ENCODE assay signal across 16 mouse cellular contexts in genomic region chr6:144964205-144964604, GRCm38 (mm10).
DNase-seq lines count a peak whose midpoint lies in the region; ATAC-seq and TF ChIP-seq lines count a peak whose summit lies in the region.
"Had no signal": no experiment of that assay in that cellular context is flagged by ENCODE, and none has a peak within 500 bp of the region (broad histone marks: within the 10 kb centered on the region; RNA-seq: fewer than 3 reads in every experiment).

No protein-coding gene starts in this region.

- H3K27me3 ChIP-seq in heart, adult 2 months (ENCODE audit: control insufficient read depth, insufficient read depth, low read length), result no peaks in the 10 kb centered on the region
- no peaks in the 10 kb centered on the region for H3K27me3 ChIP-seq in heart, embryonic 10.5 days (ENCODE audit: insufficient read depth, poor library complexity, severe bottlenecking)
- H3K27me3 ChIP-seq in liver, postnatal 0 days (ENCODE audit: insufficient read depth, low read length), result no peaks in the 10 kb centered on the region
- H3K27me3 ChIP-seq in MEL (ENCODE audit: control insufficient read depth in 1 of 2, insufficient read depth in 2 of 2, low read length in 2 of 2), result no peaks in the 10 kb centered on the region
- H3K27me3 ChIP-seq: embryonic facial prominence, embryonic 13.5 days; limb, embryonic 13.5 days; neural tube, embryonic 13.5 days had no signal

- 74% methylated on average over 4 of the region's 4 CpGs for WGBS in heart, adult 2 months
- WGBS in heart, embryonic 10.5 days, result 86% methylated on average over 4 of the region's 4 CpGs
- WGBS in liver, postnatal 0 days (ENCODE audit: insufficient replicate concordance), result 83% methylated on average over 4 of the region's 4 CpGs

- TF ChIP-seq EP300 in heart, adult 2 months (IDR thresholded peaks at IDR 0.05; ENCODE audit: insufficient read depth, low read depth, low read length), result no peak
- no peak for TF ChIP-seq EP300 in liver, postnatal 0 days (IDR thresholded peaks at IDR 0.05; ENCODE audit: low read depth)
- TF ChIP-seq EP300 in MEL (IDR thresholded peaks at IDR 0.05; ENCODE audit: low read depth in 1 of 2, low read length in 2 of 2), result no peak

- H3K4me1 ChIP-seq in heart, adult 2 months (ENCODE audit: control insufficient read depth, insufficient read depth, low read length), result no peaks in the 10 kb centered on the region
- H3K4me1 ChIP-seq in heart, embryonic 10.5 days, result no peaks in the 10 kb centered on the region
- H3K4me1 ChIP-seq in liver, postnatal 0 days (ENCODE audit: insufficient read depth), result 0 out of 2 replicates have a peak, but pooled peaks cover 4% of the 10 kb centered on the region
- H3K4me1 ChIP-seq in MEL (ENCODE audit: control insufficient read depth in 1 of 2, insufficient read depth in 2 of 2, low read length in 2 of 2), result no peaks in the 10 kb centered on the region
- H3K4me1 ChIP-seq: embryonic facial prominence, embryonic 13.5 days; limb, embryonic 13.5 days; neural tube, embryonic 13.5 days had no signal

- no peak overlapping the region for H3K9ac ChIP-seq in heart, adult 2 months (ENCODE audit: low read depth, low read length)
- no peak overlapping the region for H3K9ac ChIP-seq in liver, postnatal 0 days (replicated peaks)
- H3K9ac ChIP-seq in MEL (ENCODE audit: control insufficient read depth, low read depth, low read length, poor library complexity, severe bottlenecking), result no peak overlapping the region
- H3K9ac ChIP-seq: embryonic facial prominence, embryonic 13.5 days; limb, embryonic 13.5 days; midbrain, embryonic 12.5 days; neural tube, embryonic 13.5 days had no signal

- TF ChIP-seq RAD21 in MEL (IDR thresholded peaks at IDR 0.05; ENCODE audit: low read depth, low read length), result peak; percentile 12

- H3K79me2 ChIP-seq in heart, adult 2 months (replicated peaks; ENCODE audit: control insufficient read depth, insufficient read depth, low read length), result no peaks in the 10 kb centered on the region
- H3K79me2 ChIP-seq in MEL (ENCODE audit: control insufficient read depth, insufficient read depth, low read length, poor library complexity), result no peaks in the 10 kb centered on the region

- ATAC-seq in liver, postnatal 0 days, result no peak
- peak; percentile 50; the same call in 1 of the 2 replicates for ATAC-seq in megakaryocyte progenitor cell, adult 5-6 weeks (replicated peaks; ENCODE audit: poor library complexity)
- no peak for ATAC-seq in erythroblast, adult 5-6 weeks (replicated peaks; ENCODE audit: low FRiP score, poor library complexity, severe bottlenecking)

- DNase-seq in heart, adult 2 months, result no peak
- no peak for DNase-seq in heart, embryonic 10.5 days (ENCODE audit: low spot score)
- no peak for DNase-seq in liver, postnatal 0 days
- DNase-seq in liver (no peak), MEL (ENCODE audit: low read depth, low spot score) (no peak)
- DNase-seq: adrenal gland, adult 8-10 months; cerebellum, postnatal 25 days; kidney, postnatal 10 days; layer of hippocampus, postnatal 36 days; lung, adult 2 months had no signal

- H3K9me3 ChIP-seq in heart, embryonic 10.5 days, result no peaks in the 10 kb centered on the region
- no peaks in the 10 kb centered on the region for H3K9me3 ChIP-seq in liver, postnatal 0 days (ENCODE audit: low read length)
- H3K9me3 ChIP-seq in MEL (replicated peaks; ENCODE audit: insufficient read depth, low read length), result no peaks in the 10 kb centered on the region
- H3K9me3 ChIP-seq: embryonic facial prominence, embryonic 13.5 days; limb, embryonic 13.5 days; midbrain, embryonic 12.5 days; neural tube, embryonic 13.5 days had no signal

- no peak overlapping the region for H3K4me3 ChIP-seq in heart, adult 2 months
- no peak overlapping the region for H3K4me3 ChIP-seq in heart, embryonic 10.5 days
- no peak overlapping the region for H3K4me3 ChIP-seq in liver, postnatal 0 days (ENCODE audit: low read depth, low read length)
- no peak overlapping the region for H3K4me3 ChIP-seq in MEL (ENCODE audit: control insufficient read depth in 1 of 2, insufficient read depth in 1 of 2, low read depth in 2 of 2, low read length in 2 of 2)
- H3K4me3 ChIP-seq: embryonic facial prominence, embryonic 13.5 days; limb, embryonic 13.5 days; midbrain, embryonic 12.5 days; neural tube, embryonic 13.5 days had no signal

- H3K4me2 ChIP-seq in liver, postnatal 0 days (ENCODE audit: low read depth, low read length), result no peak overlapping the region
- H3K4me2 ChIP-seq: embryonic facial prominence, embryonic 13.5 days; limb, embryonic 13.5 days; midbrain, embryonic 12.5 days; neural tube, embryonic 13.5 days had no signal

- TF ChIP-seq CTCF in heart, adult 2 months (IDR thresholded peaks at IDR 0.05), result peak; percentile 52
- TF ChIP-seq CTCF in liver, postnatal 0 days (IDR thresholded peaks at IDR 0.05; ENCODE audit: low read depth), result peak; percentile 44
- no peak for TF ChIP-seq CTCF in MEL (IDR thresholded peaks at IDR 0.05 in 2 of 3, conservative IDR thresholded peaks at IDR 0.05 in 1 of 3; ENCODE audit: control insufficient read depth in 1 of 3, insufficient read depth in 1 of 3, low read depth in 2 of 3, low read length in 3 of 3, poor library complexity in 1 of 3, severe bottlenecking in 1 of 3)

- no peak overlapping the region for H3K27ac ChIP-seq in heart, adult 2 months
- H3K27ac ChIP-seq in heart, embryonic 10.5 days, result no peak overlapping the region
- no peak overlapping the region for H3K27ac ChIP-seq in liver, postnatal 0 days (ENCODE audit: low read depth)
- H3K27ac ChIP-seq in MEL (ENCODE audit: control insufficient read depth, low read depth, low read length), result no peak overlapping the region
- H3K27ac ChIP-seq: embryonic facial prominence, embryonic 13.5 days; limb, embryonic 13.5 days; midbrain, embryonic 12.5 days; neural tube, embryonic 13.5 days had no signal

- no peaks in the 10 kb centered on the region for H3K36me3 ChIP-seq in heart, adult 2 months (ENCODE audit: control insufficient read depth, insufficient read depth, low read length)
- no peaks in the 10 kb centered on the region for H3K36me3 ChIP-seq in heart, embryonic 10.5 days
- H3K36me3 ChIP-seq in liver, postnatal 0 days (replicated peaks; ENCODE audit: insufficient read depth, low read length), result no peaks in the 10 kb centered on the region
- no peaks in the 10 kb centered on the region for H3K36me3 ChIP-seq in MEL (ENCODE audit: control insufficient read depth in 1 of 2, insufficient read depth in 2 of 2, low read length in 2 of 2)
- H3K36me3 ChIP-seq: embryonic facial prominence, embryonic 13.5 days; limb, embryonic 13.5 days; midbrain, embryonic 12.5 days; neural tube, embryonic 13.5 days had no signal

- TF ChIP-seq POLR2A in heart, adult 2 months (IDR thresholded peaks at IDR 0.05; ENCODE audit: insufficient read depth, low read depth, low read length), result no peak
- no peak for TF ChIP-seq POLR2A in MEL (IDR thresholded peaks at IDR 0.05; ENCODE audit: control insufficient read depth in 1 of 2, insufficient read depth in 1 of 2, low read depth in 1 of 2, low read length in 2 of 2, poor library complexity in 1 of 2)

- intact Hi-C loops in heart, adult 2 months (cut with DNase I), result loop anchor here (10.0 kb wide), 1 partner anchor 1359 kb away; no protein-coding TSS in a partner anchor

TF ChIP-seq in MEL, 35 proteins besides CTCF, POLR2A, EP300 and RAD21:
- no peak for TF ChIP-seq TBP (IDR thresholded peaks at IDR 0.05; ENCODE audit: low read depth, low read length)
- no peak for TF ChIP-seq NRF1 (IDR thresholded peaks at IDR 0.05; ENCODE audit: insufficient read depth, low read depth, low read length, poor library complexity, severe bottlenecking)
- TF ChIP-seq ETS1 (IDR thresholded peaks at IDR 0.05; ENCODE audit: low read depth, low read length), result no peak
- no peak for TF ChIP-seq JUND (IDR thresholded peaks at IDR 0.05; ENCODE audit: low read depth, low read length)
- TF ChIP-seq CHD2 (IDR thresholded peaks at IDR 0.05; ENCODE audit: low read length), result no peak
- TF ChIP-seq TCF12 (IDR thresholded peaks at IDR 0.05; ENCODE audit: low read depth, low read length), result no peak
- TF ChIP-seq GATA1 (IDR thresholded peaks at IDR 0.05; ENCODE audit: low read depth, low read length), result no peak
- TF ChIP-seq POLR2AphosphoS2 (IDR thresholded peaks at IDR 0.05; ENCODE audit: low read length), result no peak
- TF ChIP-seq SMC3 (IDR thresholded peaks at IDR 0.05; ENCODE audit: low read depth, low read length), result no peak
- TF ChIP-seq USF2 (IDR thresholded peaks at IDR 0.05; ENCODE audit: borderline replicate concordance in 1 of 2, insufficient read depth in 1 of 2, low read depth in 1 of 2, low read length in 2 of 2), result no peak
- no peak for TF ChIP-seq CHD1 (IDR thresholded peaks at IDR 0.05; ENCODE audit: low read depth, low read length)
- no peak for TF ChIP-seq NELFE (IDR thresholded peaks at IDR 0.05; ENCODE audit: low read depth, low read length)
- TF ChIP-seq BHLHE40 (IDR thresholded peaks at IDR 0.05; ENCODE audit: borderline replicate concordance, low read depth, low read length), result no peak
- no peak for TF ChIP-seq ELF1 (IDR thresholded peaks at IDR 0.05; ENCODE audit: low read depth, low read length)
- TF ChIP-seq MXI1 (IDR thresholded peaks at IDR 0.05; ENCODE audit: low read depth, low read length), result no peak
- TF ChIP-seq ZKSCAN1 (IDR thresholded peaks at IDR 0.05; ENCODE audit: low read depth, low read length), result no peak
- TF ChIP-seq E2F4 (IDR thresholded peaks at IDR 0.05; ENCODE audit: borderline replicate concordance, low read depth, low read length), result no peak
- no peak for TF ChIP-seq MAFK (IDR thresholded peaks at IDR 0.05; ENCODE audit: borderline replicate concordance, low read depth, low read length)

Comparison
In these comparisons a context has a peak if more than half of its experiments do, and no peak if none do; other contexts are left out.
1. CTCF ChIP-seq: peak in heart, adult 2 months (single experiment) and liver, postnatal 0 days (single experiment); none in MEL (0 of 3).